Mouse (Mus musculus) thymus, adult 2 months (tissue): ENCODE measurements at regions not wholly inside any gene's neighbourhood (a gene's known extent, or its start where the extent isn't known, plus 50 kb on each side); places are given as distances from the start of the nearest gene placed in this dataset.

ENCODE experiments used
- CTCF ChIP-seq: fragments of 200-500 bp; IDR thresholded peaks from 2 replicates; pipeline ENCODE4 v1.5.1; 2012; ENCODE audit warnings: mild to moderate bottlenecking, control low read depth, low read length, moderate library complexity, borderline replicate concordance; ENCODE audit not compliant: control insufficient read depth, poor library complexity, insufficient read depth; ENCODE audit errors: extremely low read depth
- POLR2A ChIP-seq: fragments of 200-500 bp; IDR thresholded peaks from 2 replicates; pipeline ENCODE4 v1.6.1; 2012; ENCODE audit warnings: mild to moderate bottlenecking, low read length, control low read depth, moderate library complexity; ENCODE audit not compliant: control insufficient read depth, poor library complexity, insufficient read depth; ENCODE audit errors: extremely low read depth

DNA sequence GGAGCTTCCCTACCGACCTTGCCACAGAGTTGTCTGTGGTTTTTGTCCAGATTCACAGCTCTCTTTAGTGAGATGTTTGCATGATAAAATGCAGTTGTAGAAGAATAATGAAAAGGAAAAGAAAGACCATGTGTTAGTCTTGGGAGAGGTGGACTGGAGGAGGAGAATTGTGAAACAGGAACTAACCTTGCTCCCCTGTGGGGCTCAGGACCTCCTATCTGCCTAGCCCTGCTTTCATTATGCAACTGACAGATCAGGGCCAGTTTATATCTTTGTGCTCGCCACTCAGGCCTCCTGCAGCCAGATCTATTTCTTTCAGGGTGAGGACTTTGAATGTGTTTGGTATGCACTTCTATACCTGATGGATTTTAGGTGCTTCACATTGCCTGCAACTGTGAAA lies 140.4 kb downstream of the Ankrd50 start:
- TF ChIP-seq CTCF (no peak), POLR2A (no peak)
